Mouse (Mus musculus) heart, adult 2 months (tissue): Measurements from ENCODE around the gene Slc4a4. TPM values are rescaled to one million over a fixed set of nuclear protein-coding genes. Genes with fewer than 3 reads are reported as not detected.
A peak's percentile ranks its signal among the peaks of the same experiment; 100 is the strongest.

Source experiments
- DNase-seq, 2 experiments: peaks; one replicate each; pipeline ENCODE4 v3.0.0; 2021
- H3K27ac ChIP-seq: fragments of 200-600 bp; 2 replicates; pipeline ENCODE4 v1.8.1; 2022
- H3K27me3 ChIP-seq: fragments of 200-500 bp; 2 replicates; pipeline ENCODE4 v1.6.1; 2012; ENCODE audit warnings: mild to moderate bottlenecking, low read length, inconsistent platforms, mixed read lengths; ENCODE audit not compliant: control insufficient read depth, insufficient read depth
- H3K36me3 ChIP-seq: fragments of 200-500 bp; 2 replicates; pipeline ENCODE4 v1.6.1; 2012; ENCODE audit warnings: low read length, inconsistent platforms; ENCODE audit not compliant: control insufficient read depth, insufficient read depth
- H3K4me1 ChIP-seq: fragments of 200-500 bp; 2 replicates; pipeline ENCODE4 v1.6.1; 2011; ENCODE audit warnings: low read length; ENCODE audit not compliant: control insufficient read depth, insufficient read depth
- H3K4me3 ChIP-seq: fragments of 200-600 bp; 2 replicates; pipeline ENCODE4 v1.8.1; 2022
- H3K79me2 ChIP-seq: fragments of 200-500 bp; replicated peaks from 2 replicates; pipeline ENCODE4 v1.6.1; 2012; ENCODE audit warnings: mild to moderate bottlenecking, inconsistent platforms, low read length, moderate library complexity, mixed read lengths; ENCODE audit not compliant: control insufficient read depth, insufficient read depth
- H3K9ac ChIP-seq: fragments of 200-500 bp; 2 replicates; pipeline ENCODE4 v1.6.1; 2012; ENCODE audit warnings: low read depth, mild to moderate bottlenecking, control low read depth, inconsistent platforms, low read length, mixed read lengths
- CTCF ChIP-seq: fragments of 200-600 bp; IDR thresholded peaks from 2 replicates; pipeline ENCODE4 v1.8.1; 2022; ENCODE audit warnings: antibody characterized with exemption, mild to moderate bottlenecking, moderate library complexity
- EP300 ChIP-seq: fragments of 200-500 bp; IDR thresholded peaks from 2 replicates; pipeline ENCODE4 v1.6.1; 2011; ENCODE audit warnings: low read depth, low read length, control low read depth; ENCODE audit not compliant: insufficient read depth
- POLR2A ChIP-seq: fragments of 200-500 bp; IDR thresholded peaks from 2 replicates; pipeline ENCODE4 v1.6.1; 2011; ENCODE audit warnings: mild to moderate bottlenecking, low read depth, low read length, control low read depth; ENCODE audit not compliant: insufficient read depth
- WGBS: fragments of 180-500 bp; shearing (Covaris S2); methylation state at CpG from one replicate; pipeline ENCODE4 v1.1.7; 2018; 5-methylcytosine and 5-hydroxymethylcytosine counted together
- intact Hi-C: fragments of 180-260 bp; cut with DNase I; formaldehyde crosslinking; loops from one replicate; pipeline ENCODE4 v1.15.1; 2025
- polyA plus RNA-seq: library from polyadenylated mRNA; depleted of rRNA; stranded (reverse); fragments of >200 nt; gene quantifications from 2 replicates; pipeline ENCODE4 v1.2.3, GENCODE M21; 2012
- total RNA-seq, 2 experiments: library from RNA; stranded (reverse); gene quantifications; 2 replicates each; pipeline ENCODE4 v1.2.3; 2021

The Slc4a4 gene
- total and polyA plus RNA-seq, 3 experiments: 4.9 to 25.5 (median 19.4) TPM

DNA sequence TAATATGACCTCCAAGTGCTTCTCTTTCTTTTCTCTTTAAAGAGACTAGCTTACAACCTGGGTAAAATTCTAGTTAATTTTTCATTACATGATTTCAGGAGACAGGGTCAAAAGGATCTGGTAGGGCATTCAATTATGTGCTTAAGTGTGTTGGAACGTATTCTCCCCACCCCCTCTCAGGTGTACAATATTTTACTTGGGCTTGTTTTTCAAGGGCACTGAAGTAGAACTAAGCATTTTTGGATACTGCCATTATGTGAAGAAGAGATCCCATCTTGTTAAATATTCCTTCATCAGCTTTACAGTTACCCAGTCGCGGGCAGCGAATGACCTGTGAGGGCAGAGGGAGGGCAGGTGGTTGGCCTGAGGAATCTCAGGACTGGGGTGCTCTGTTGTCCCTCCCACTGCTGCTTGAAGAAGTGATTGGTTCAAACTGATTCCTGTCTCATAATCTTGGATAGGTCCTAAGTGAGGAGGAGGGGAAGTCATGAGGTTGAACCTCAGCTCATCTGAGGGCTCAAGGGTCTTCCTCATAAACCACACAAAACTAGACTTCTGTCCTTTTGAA lies 141.0 kb downstream of the Slc4a4 start:
- Histone ChIP-seq H3K36me3 (no peaks in the 10 kb centered on the region), H3K27me3 (no peaks in the 10 kb centered on the region), H3K4me1 (no peaks in the 10 kb centered on the region), H3K9ac (no peak overlapping the region), H3K4me3 (no peak overlapping the region), H3K79me2 (no peaks in the 10 kb centered on the region), H3K27ac (no peak overlapping the region)
- TF ChIP-seq CTCF: no peak
- no peak for TF ChIP-seq POLR2A
- TF ChIP-seq EP300: no peak
- DNase-seq: no peak
- intact Hi-C loops: no loop called here
- 93% methylated on average over 4 of the region's 4 CpGs for WGBS

GRCm38 (mm10) chr5:89032647-89033046 lies 146.0 kb downstream of the Slc4a4 start:
- Histone ChIP-seq H3K4me1 (no peaks in the 10 kb centered on the region; the same call in 1 of the 2 replicates), H3K4me3 (no peak overlapping the region), H3K36me3 (no peaks in the 10 kb centered on the region; the same call in 1 of the 2 replicates), H3K79me2 (no peaks in the 10 kb centered on the region), H3K27ac (no peak overlapping the region), H3K9ac (no peak overlapping the region), H3K27me3 (no peaks in the 10 kb centered on the region)
- DNase-seq: no peak
- TF ChIP-seq EP300: no peak
- 80% methylated on average over 8 of the region's 8 CpGs for WGBS
- intact Hi-C loops: no loop called here

DNA sequence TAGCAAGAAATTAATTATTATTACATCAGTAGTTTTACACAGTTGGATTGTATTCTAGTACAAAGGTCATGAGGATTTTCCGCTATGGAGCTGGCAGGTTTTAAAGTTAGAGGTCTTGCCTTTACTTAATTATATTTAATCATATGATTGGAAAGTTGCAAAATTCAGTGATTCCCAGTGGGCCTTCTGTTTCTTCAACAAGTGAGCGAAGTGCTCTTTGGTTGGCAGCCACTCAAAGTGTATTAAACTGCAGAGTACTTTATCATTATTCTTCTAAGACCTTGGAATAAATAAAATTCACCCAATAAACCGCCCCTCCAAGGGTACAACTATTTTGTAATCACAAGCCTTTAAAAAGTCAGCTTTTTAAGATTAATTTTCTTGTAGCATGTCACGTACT lies 146.6 kb downstream of the Slc4a4 start:
- intact Hi-C loops: no loop called here
- Histone ChIP-seq H3K27ac (no peak overlapping the region; the same call in 1 of the 2 replicates), H3K9ac (no peak overlapping the region), H3K36me3 (no peaks in the 10 kb centered on the region; the same call in 1 of the 2 replicates), H3K4me3 (no peak overlapping the region), H3K4me1 (no peaks in the 10 kb centered on the region; the same call in 1 of the 2 replicates), H3K79me2 (no peaks in the 10 kb centered on the region), H3K27me3 (no peaks in the 10 kb centered on the region)
- TF ChIP-seq EP300: no peak
- no peak for TF ChIP-seq CTCF
- no peak for TF ChIP-seq POLR2A
- 67% methylated on average over 4 of the region's 4 CpGs for WGBS
- no peak for DNase-seq

DNA sequence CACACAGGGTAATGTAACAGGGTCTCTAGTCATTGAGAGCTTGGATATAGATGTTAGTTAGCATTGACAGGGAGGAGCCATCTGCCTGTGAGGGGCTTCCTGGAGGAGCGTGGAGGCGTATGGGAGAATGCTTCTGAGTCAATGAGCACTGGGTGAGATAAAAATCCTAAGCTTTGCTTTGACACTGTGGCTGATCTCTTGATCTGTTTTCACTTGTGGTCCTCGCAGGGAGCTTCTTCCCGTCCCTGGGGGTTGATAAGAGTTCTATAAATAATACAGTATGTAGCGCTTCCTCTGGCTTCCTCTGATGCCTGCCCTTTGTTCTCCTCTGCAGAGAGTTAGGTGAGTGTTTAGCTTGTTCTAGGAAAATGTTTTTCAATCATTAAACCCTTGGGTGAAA lies 149.5 kb downstream of the Slc4a4 start:
- Histone ChIP-seq H3K79me2 (no peaks in the 10 kb centered on the region), H3K27me3 (no peaks in the 10 kb centered on the region), H3K36me3 (no peaks in the 10 kb centered on the region; the same call in 1 of the 2 replicates), H3K27ac (peak overlapping the region; percentile 21), H3K4me3 (no peak overlapping the region), H3K9ac (no peak overlapping the region), H3K4me1 (no peaks in the 10 kb centered on the region; the same call in 1 of the 2 replicates)
- intact Hi-C loops: no loop called here
- WGBS: 21% methylated on average over 5 of the region's 5 CpGs
- DNase-seq: no peak
- TF ChIP-seq POLR2A (no peak), CTCF (no peak), EP300 (no peak)

DNA sequence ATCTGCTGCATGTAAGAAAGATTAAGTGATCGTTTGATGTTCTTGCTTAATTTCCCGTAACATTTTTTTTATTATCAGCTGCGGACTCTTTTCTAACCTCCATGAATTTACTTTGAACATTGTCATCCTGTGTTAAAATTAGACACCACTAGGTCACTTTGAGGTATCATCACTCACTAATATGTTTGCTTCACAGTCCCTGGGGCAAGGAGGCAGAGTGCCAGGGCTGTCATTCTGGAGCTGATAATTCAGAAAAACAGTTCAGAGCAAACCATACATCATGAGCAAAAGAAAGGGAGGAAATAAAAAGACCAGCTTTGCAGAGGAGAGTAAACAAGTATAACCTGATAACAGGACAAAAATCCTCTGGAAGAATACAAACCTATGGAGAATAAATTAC lies 154.2 kb downstream of the Slc4a4 start:
- no peak for DNase-seq
- H3K9ac ChIP-seq: no peak overlapping the region
- no peak overlapping the region; the same call in 1 of the 2 replicates for H3K27ac ChIP-seq

GRCm38 (mm10) chr5:89043846-89044245 lies 157.2 kb downstream of the Slc4a4 start:
- no peak overlapping the region for H3K9ac ChIP-seq
- intact Hi-C loops: loop anchor here (10.0 kb wide), 1 partner anchor 109 kb away; no protein-coding TSS in a partner anchor
- no peaks in the 10 kb centered on the region for H3K79me2 ChIP-seq
- H3K4me1 ChIP-seq: no peaks in the 10 kb centered on the region
- H3K4me3 ChIP-seq: no peak overlapping the region
- DNase-seq: no peak
- 13% methylated on average over 5 of the region's 5 CpGs for WGBS
- TF ChIP-seq CTCF (no peak), POLR2A (no peak), EP300 (no peak)
- no peak overlapping the region for H3K27ac ChIP-seq
- no peaks in the 10 kb centered on the region for H3K27me3 ChIP-seq
- no peaks in the 10 kb centered on the region; the same call in none of the 2 replicates for H3K36me3 ChIP-seq

More for the DNA sequence above, 154.2 kb downstream of the Slc4a4 start:
- intact Hi-C loops: loop anchor here (10.0 kb wide), 1 partner anchor 106 kb away; no protein-coding TSS in a partner anchor
- no peaks in the 10 kb centered on the region for H3K27me3 ChIP-seq
- no peaks in the 10 kb centered on the region; the same call in none of the 2 replicates for H3K36me3 ChIP-seq
- H3K4me3 ChIP-seq: no peak overlapping the region
- H3K4me1 ChIP-seq: no peaks in the 10 kb centered on the region
- H3K79me2 ChIP-seq: no peaks in the 10 kb centered on the region
- WGBS: 33% methylated on average over 3 of the region's 3 CpGs
- TF ChIP-seq CTCF (no peak), POLR2A (no peak), EP300 (no peak)
